Mouse (Mus musculus) c-Kit-positive CD71-positive TER-119-positive erythroid progenitor cells, embryonic 14.5 days (primary cell): ENCODE data around the gene Cfap52.

ENCODE experiments used
- DNase-seq: peaks from one replicate; pipeline ENCODE4 v3.0.0-alpha.2; 2013; ENCODE audit warnings: low spot score

Gene Cfap52

DNA sequence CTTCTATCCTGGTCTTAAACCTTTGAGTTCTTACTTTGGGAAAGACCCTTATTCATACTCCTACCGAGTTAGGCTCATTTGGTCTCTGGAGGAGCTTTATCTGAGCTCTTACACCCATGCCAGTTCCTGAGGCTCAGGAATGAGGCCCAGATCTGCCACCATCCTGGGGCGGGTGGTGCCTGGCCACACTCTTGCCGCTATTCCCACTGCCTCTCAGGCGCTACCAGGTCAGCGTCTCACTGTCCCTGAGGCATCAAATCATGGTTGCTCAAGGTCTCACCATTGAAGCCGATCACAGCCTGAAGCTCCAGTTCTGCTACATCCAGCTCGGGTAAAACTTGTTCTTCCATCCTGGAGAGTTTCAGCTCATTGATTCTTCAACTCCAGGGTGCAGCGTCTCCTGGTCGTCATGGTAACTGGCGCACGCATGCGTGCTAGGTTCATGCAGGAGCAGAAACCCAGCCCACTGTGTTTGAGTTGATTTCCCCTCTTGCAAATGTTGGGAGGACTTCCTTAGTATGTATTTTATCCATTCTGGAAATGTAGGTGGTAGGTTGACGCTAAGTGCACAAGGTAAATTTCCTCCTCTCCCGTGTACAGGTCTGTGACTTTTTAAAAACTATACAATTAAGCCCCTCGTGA lies at the start of gene Cfap52:
Gene Cfap52, minus strand, starts transcription at position 410 of the 642 bp plus-strand sequence.
- peak; percentile 75 for DNase-seq

DNA sequence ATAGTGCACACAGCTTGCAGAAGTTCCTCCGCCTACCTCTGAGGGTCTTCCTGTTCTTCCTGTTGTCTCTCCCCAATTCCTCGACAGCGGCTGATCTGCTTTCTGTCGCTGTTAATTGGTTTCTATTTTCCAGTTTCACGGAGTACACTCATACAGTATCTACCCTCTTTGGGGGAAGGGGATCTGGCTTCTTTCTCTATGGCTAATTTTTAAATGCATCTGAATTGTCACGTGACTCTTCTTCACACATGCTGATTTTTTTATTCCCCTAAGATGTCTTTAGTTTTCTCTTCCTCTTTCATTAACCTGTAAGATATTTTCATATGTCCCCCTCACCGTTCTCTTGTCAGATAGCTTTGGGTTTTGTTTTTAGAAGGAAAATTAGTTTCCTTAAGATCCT lies 46.8 kb upstream of the Cfap52 start:
- no peak for DNase-seq

DNA sequence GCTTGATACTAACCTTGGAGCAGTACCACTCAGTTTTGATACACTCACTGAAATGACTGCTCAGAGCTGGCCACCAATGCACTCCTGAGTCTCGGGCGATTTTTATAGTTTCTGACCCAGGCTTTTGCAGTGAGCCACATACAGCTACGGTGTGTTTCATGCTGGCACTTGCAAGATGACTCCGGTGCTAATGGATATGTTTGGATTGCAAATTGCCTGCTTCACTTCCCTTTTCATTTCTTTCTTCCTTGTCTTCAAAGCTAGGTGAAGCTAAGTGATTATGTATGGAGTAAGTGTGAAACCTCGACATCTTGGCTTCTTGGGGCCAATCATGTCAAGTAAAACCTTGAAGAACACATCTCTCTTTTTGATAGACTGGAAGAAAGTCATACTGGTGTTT lies 43.9 kb upstream of the Cfap52 start:
- DNase-seq: no peak

DNA sequence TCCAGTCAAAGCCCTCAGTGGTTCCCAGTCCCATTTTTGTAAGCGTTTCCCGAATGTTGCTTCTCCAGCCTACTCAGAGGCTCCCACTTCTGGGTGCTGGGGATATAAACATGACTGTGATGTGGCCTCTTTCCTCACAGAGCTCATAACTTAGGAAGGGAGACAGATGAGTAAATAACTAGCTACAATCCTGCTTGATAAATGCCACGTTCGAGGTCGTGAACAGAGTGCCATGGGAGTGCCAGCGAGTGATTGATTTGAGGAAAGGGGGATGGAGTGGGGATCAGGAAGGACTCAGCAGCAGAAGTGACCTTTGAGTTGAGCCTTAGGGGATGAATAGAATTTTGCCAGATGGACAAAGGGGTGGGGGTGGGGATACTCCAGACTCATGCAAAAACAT lies 42.2 kb upstream of the Cfap52 start:
- no peak for DNase-seq

DNA sequence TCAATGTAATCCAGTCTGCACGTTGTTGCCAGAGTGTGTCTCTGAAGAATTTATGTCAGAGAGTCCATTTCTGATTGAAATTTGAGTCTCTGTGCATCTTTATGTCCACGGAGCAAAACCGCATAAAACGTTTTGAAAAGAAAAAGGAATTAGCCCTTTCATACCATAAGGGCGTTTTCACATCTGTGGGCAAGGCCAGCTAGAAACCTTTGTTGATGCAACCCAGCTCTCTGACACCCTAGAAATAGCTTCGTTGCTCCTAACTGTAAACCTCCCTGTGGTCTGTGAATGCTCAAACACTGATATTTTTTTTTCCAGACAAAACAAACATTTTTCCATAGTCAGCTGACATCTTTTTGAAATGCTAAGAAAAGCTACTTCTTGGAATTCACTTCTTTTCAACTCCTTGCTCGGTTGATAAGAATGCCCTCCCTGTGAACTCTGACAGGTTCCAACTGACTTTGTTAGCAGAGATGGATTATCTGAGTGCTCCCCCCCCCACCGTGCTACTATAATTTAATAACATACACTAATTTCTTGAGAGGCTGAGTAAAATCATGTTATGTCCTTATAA lies 40.9 kb upstream of the Cfap52 start:
- no peak for DNase-seq

DNA sequence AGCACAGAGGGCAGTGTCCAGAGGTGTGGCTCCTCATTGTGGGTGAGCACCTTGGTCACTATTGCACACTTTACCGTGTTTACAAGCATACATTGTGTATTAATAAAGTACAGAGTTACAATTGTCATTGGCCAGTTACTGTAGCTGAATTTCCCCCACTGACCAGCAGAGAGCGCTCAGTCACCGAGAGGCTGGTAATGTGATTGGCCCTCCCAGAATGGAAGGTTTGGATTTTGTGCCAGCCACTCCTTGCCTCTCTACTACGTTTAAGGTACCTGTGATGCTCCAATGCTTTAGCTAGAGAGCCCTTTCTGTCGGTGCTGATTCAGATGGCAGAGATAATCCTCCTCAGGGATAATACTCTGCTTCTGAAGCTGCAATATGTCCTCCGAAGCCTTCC lies 38.7 kb upstream of the Cfap52 start:
- peak; percentile 20 for DNase-seq

DNA sequence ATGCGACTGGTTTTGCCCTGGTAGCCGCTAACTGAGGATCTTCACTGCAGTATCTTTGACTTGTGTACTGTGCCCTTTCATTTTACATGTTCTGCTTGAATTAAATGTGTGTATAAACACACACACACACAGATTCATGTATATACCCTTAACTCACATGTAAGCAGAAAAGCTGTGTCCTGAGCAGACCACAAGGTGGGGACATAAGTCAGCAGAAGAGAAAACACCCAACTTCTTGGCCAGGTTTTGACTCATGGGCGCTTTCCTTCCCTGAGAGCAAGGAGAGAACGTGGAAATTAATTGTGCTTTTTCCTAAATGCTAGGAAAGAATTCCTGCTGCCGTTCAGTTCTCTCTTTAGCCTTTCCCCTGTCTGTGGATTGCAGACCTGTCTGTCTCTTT lies 34.2 kb upstream of the Cfap52 start:
- no peak for DNase-seq

DNA sequence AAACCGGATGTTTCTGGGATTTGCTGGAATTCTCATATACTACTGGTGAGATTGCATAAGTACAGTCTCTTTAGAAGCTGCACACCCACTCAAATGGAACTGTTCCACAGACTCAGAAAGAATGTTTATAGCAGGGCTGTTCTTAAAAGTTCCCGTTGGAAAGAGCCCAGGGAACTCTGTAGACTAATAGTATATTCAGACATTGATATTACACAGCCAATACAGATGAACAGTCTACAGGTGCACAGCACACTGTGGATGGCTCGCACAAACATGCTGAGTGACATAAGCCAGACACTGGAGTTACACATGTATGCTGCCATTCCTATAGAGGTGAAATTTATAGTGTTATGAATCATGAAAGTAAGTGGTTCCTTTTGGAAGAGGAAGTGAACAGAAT lies 33.5 kb upstream of the Cfap52 start:
- no peak for DNase-seq

DNA sequence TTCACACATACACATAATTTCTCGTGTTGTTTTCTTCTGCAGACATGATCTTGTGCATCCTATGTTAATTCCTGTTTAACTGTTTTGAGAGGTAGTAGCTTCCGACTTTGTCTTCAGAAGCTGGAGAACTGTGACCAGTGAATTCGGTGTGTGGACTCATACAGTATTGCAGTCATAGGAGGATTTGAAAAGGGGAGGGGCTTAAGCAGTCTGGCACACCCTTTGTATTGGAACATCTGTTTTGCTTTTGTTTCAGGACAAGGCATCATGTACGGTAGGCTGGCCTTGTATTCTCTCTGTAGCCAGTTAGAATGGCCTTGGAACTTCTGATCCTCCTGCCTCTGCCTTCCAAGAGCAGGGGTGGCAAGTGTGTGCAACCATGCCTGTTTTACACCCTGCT lies 30.5 kb upstream of the Cfap52 start:
- DNase-seq: no peak

DNA sequence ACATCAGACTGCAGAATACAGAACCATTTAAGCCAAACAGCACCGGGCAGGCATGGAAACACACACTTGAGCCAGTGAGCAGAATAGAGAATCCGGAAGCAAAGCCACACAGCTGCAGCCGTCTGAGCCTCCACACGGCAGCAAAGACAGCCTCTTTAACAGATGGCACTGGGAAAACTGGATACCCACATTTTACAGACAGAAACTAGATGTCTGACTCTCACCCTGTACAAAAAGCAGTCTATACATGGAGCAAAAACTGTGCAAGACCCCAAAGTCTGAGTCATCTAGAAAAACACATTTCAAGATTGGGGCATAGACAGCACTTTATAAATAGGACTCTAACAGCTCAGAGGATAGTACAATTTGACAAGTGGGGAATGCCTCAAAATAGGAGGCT lies 25.8 kb upstream of the Cfap52 start:
- DNase-seq: no peak

DNA sequence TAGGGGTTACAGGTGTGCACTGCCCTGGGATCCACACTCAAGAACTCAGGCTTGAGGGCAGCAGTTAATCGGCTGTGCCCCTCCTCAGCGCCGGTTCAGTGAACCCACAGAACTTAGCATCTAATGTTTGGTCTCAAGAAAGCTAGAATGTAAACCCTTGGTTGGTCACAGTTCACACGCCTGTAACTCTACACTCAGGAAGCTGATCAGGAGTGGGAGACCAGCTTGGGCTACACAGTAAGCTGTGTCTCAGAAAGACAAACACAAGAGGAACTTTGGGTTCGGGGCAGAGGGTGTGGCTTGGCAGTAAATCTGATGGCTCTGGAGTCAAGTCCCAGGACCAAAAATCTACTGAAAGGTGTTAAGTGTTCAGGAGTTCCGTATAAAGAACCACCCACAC lies 18.1 kb upstream of the Cfap52 start:
- DNase-seq: no peak

DNA sequence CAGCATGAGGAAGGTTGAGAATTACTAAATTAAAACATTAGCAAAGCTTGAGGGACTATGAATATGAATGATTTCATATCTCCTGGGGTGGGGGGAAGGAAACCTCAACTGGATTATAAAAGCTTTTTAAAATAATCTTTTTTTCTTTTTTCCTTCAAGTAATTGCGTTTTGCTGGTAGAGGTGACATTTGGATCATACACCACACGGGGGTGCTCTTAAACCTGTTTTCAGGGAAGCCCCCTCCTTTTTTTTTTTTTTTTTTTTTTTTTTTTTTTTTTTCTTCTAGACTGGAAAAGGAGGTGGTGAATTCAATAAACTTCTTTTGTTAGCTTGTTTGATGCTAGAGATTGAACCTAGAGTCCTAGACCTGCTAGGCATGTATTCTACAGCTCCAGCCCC lies 9.8 kb upstream of the Cfap52 start:
- DNase-seq: no peak

DNA sequence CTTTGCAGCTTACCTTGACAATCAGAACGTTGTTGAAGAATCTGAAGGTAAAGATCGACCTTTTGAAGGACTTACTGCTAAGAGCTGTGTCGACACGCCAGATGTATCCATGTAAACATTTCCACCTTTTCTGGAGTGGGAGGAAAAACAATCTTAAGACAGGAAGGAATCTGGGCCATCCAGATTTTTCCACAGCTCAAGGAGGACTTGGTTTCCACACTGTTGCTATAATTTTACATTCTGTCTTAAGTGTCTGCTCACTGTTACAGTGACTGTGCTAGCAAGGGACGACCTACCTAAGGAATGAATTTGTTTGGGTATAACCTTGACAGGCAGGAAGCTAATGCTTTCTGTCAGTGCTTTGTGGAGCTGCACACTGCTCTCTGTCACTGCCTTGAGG lies 7.8 kb upstream of the Cfap52 start:
- no peak for DNase-seq

DNA sequence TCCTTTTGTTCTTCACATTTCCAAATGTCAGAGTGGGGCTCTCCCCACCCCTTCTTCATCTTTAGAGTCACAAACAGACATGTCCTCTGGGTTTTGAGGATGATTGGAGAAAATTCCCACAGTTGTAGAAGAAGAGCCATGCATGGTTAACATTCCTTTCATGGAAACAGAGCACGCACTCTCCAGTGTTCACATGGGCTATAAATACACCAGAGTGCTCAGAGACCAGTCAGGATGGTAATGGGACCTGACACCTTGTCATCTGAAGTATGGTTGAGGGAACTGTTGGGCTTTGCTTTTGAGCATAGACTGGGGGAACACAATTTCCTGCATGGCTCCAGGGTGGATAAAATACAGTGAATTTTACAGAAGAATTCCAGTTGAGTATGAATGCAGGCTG lies 7.2 kb upstream of the Cfap52 start:
- no peak for DNase-seq

DNA sequence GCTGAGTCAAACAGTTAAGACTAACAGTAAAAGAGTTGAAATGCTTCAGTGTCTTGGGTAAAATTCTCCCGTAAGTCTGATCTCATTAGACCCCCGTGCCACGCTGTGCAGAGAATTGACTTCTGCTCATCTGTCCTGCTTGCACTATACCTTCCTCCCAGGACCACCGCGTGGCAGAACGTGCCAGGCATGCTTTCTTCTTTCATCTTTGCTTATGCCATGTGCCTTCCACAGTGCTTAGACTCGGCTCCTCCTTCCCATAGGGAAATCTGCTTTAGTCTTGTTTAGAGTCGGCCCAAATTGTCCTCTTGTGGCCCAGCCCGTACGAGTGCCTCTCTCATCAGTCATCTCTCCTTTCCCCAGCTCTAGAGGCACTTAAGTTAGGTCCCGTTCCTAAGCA lies 2.4 kb upstream of the Cfap52 start:
- DNase-seq: no peak

DNA sequence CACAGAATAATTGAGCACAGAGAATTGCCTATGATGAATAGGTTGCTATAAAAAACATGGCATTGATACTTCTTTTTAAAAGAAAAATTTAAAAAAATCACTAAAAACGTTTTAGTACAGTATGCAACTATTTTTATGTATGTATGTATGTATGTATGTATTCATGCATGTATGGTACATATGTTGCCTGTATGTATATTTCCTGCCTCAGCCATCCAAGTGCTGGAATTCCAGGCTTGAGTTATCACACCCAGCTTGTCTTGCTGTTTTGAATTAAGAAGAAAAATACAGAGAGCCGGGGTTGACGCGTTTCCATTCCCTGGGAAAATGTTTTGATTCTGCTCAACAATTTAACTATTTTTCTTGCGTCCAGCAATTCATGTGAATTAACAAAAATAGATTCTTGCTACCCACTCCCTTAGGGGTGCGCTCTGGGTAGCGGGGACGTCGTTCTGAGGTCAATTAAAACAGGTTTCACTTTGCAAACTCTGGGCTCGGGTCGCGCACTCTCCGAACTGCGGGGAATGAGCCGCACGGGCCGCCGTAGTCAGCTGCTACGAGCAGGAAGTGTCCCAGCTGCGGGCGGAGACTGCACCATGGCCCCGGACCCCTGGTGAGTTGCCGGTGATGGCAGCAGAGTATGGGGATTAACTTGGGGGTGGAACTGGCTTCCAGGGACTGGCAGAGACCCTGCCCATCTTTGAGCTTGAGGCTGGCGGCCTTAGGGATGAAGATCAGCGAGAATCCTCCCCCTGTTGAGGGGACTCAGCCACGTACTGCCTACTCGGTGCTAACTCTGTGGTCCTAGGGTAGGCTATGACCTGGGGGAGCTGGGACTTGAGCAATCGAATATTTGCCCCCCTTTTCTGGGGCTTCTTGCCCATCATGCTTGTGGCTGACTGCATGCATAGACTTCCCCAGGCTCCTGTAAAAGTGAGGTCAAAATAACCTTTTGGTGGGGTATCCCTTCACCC lies 741 bp upstream of the Cfap52 start, which contains the start of gene Stx8:
Gene Stx8, plus strand, starts transcription at position 289 of the 974 bp plus-strand sequence.
- DNase-seq: peak; percentile 74

DNA sequence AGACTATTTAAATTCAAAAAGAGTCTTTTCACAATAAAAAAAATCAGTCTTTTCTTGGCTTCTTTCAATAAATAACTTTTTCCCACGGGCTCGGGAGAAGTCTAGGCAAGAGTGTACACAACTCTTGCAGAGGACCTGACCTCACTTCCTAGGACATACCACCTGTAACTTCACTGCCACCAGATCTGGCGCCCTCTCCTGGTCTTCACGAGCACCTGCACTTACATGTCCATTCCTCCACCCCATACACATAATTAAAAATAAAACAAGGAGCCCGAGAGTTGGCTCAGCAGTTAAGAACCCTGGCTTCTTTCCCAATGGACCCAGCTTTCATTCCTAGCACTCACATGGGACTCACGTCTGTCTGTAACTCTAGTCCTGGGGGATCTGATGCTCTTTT lies 1.3 kb downstream of the Cfap52 start:
- no peak for DNase-seq

DNA sequence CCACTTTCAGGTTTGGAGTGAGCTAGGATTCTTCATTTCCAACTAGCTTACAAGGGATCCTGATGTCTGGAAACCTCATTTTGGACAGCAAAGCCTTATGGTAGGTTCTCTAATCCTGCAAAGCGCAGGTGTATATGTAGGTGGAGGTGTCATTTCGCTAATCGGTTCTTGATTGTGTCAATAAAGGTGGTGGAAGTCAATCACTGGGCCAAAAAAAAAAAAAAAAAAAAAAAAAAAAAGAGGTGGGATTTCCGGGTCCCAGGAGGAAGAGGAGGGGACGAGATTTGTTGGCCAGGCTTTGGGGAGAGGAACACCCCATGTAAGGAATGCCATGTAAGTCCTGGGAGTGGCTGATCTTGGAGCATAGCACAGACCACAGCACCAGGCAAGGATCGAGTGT lies 11.0 kb downstream of the Cfap52 start:
- no peak for DNase-seq

DNA sequence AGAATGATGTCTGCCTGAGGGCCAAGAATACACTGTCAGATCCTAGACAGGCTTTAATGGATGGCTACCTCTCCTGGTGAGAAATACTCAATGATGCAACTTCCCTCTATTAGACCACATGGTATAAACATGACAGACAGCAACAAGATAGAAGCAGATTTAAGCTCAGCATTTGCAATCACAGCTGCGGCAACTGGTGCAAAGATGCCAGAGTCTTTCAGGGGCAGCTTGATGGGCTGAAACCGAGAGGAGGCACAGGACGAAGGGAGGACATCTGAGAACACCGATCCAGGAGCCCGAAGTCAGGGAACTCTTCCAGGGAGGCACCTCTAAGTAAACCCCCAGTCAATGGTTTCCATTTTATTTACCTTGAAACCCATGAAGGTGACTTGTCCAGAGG lies 11.8 kb downstream of the Cfap52 start:
- DNase-seq: no peak

DNA sequence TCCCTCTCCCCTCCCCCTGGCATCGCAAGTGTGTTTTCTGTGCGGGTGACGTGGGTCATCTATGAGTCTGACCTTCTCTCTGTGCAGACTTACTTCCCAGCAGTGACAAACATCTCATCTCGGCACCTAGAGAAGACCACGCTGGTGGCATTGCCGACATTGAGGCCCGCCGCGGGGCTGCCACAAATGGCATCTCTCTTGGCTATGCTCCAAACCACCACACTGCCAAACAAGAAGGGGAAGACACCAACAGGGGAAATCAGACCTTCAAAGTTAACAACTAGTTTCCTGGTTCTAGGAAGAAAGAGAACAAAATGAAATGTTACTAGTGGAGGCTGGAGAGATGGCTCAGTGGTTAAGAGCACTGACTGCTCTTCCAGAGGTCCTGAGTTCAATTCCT lies 16.0 kb downstream of the Cfap52 start:
- DNase-seq: no peak

DNA sequence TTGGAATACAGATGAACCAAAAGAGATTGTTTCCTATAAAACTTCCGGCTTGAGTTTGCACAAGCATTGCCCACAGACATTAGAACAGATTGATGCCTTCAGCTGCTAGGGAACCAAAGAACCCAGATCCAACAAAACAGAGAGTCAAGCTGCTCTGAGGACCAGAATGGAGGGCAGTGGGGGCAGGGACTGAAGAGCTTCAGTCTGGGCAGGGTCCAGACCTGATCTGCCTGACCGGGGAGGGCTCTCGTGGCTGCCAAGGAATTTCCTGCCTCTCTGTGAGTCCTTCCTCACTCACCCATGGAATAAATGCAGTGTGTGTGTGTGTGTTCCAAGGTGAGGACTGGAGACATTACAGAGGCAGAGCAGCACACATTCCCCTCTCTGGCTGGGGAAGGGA lies 17.2 kb downstream of the Cfap52 start:
- no peak for DNase-seq

DNA sequence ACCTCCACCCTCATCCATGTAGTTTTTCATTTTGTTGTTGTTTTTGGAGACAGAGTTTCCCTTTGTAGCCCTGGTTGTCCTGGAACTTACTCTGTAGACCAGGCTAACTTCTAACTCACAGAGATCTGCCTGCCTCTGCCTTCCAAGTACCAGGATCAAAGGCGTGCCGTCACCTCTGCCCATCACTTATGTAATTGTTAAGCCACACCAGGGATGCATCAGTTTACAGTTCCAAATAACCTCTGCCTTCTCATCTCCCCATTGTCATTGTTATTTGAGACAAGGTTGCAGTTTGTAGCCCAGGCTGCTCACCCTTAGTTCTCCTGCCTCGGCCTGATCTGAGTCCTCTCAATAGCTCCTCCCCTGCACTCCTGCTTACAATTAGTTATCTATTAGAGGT lies 33.3 kb downstream of the Cfap52 start:
- DNase-seq: no peak
